Mouse (Mus musculus): ENCODE data around the gene Elmo2.

Gene Elmo2

DNA sequence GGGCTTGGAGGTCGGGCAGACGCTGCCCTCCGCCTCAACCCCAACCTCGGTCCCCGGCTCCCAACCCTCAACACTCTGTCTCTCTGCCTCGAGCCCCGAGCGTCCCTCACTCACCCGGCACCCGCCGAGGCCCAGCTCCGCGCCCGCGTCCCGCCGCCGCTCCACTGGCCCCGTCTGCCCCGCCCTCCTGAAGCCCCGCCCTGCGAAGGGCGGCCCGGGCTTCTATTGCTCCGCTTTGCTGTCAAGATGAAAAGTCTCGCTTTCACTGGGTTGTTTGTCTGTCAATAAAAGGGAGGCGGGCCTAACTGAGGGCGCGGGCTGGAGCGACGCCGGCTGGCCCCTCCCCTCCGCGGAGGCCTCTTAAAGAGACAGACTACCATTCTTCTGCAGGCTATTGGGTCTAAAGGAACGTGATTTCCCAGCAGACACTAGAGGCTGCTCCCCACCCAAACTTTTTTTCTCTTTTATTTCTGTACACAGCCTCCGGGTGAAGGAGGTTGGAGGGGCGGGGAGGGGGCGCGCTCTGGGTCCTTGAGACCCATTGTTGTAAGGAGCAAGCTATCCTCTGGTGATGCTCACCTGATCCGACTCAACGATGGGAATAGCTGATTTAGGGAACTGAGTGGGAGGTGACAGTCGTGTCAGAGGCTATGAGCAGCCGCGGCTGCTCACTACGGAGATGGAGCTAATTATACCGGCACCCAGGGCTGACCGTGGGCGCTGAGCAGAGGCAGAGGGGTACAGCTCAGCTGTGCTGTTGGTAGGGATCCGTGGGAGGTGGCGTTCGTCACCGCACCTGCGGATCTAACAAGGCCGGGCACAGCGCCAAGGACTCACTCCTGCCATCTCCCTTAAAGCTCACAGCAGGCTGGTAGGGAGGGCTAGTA, at the start of gene Elmo2:
Gene Elmo2, minus strand, starts transcription at position 176 of the 887 bp plus-strand sequence.
- DNase-seq (ENCODE audit: low spot score in 2 of 2): peak; percentile 95 to 96

- DNase-seq (ENCODE audit: low spot score in 2 of 2): no peak
Observed at GRCm38 (mm10) chr2:165376001-165376400, 49.7 kb upstream of the Elmo2 start.

DNA sequence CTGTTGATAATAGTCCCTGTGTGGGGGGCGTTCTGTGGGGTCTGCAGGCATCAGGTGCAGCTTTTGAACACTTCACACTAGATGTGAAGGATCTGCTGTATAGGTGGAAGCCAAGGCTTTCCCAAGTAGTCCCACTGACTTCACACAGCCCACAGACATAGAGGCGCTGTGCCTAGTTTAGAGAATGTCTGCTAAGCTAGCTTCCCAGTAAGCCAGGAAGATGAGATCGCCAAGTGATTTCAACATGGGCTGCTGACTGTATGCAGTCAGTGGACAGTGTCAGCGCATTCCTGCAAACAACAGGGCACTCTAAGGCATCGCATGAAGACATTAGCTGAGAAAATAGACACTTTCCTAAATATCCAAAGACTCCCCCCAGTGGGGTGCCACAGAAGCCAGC, 49.2 kb upstream of the Elmo2 start:
- no peak for DNase-seq (ENCODE audit: low spot score in 2 of 2)

- no peak for DNase-seq (ENCODE audit: low spot score in 2 of 2)
Observed at GRCm38 (mm10) chr2:165371066-165371465, 44.8 kb upstream of the Elmo2 start.

- no peak for DNase-seq (ENCODE audit: low spot score in 2 of 2)
Observed at GRCm38 (mm10) chr2:165370348-165370747, 44.1 kb upstream of the Elmo2 start.

DNA sequence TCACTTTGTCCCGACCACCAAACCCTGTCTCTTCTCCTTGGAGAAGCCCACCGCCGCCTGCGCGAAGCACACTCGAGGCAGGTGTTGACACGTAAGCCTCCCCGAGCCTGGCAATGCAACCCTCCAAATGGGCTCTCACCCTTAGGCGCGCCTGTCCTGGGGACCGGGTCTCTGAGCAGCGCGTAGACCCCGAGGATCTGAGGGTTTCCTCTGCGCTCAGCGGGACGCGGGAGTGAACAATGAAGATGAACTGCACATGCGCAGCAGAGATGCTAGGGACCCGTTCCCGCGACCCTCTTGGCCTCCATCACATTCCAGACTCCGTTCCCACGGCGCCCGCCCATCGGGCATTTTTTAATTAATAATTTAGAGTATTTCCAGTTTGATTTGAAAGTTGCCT, 42.2 kb upstream of the Elmo2 start, which contains the start of gene Zfp663:
Gene Zfp663, minus strand, starts transcription at position 234 of the 400 bp plus-strand sequence.
- DNase-seq (ENCODE audit: low spot score in 2 of 2): no peak

GRCm38 (mm10) chr2:165367868-165368439, 41.7 kb upstream of the Elmo2 start:
- no peak for DNase-seq (ENCODE audit: low spot score in 2 of 2)

DNA sequence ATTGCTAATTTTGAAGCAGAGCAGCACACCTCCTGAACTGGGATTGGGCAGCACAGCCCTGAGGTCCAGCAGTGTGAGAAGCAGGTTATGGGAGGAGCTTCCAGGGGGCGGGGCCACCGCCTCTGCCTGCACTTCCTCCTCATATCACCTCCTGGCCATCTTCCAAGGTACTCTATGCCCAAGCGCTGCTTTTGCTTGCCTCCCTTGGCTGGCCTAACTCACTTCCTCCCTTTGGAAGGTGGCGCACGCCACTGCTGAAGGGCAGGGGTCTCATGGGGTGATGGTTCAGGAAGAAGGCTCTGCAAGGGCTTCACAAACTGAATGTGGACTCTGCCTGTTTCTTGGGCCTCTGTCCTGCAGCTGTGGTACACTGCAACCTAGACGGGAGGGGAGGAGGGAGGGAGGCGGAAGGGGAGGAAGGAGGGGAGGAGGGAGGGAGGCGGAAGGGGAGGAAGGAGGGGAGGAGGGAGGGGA, 40.8 kb upstream of the Elmo2 start:
- DNase-seq (ENCODE audit: low spot score in 2 of 2): no peak

GRCm38 (mm10) chr2:165364334-165365091, 38.2 kb upstream of the Elmo2 start:
- DNase-seq (ENCODE audit: low spot score in 2 of 2): peak in 1 of 2 experiments; percentile 38

GRCm38 (mm10) chr2:165363282-165363681, 37.0 kb upstream of the Elmo2 start:
- no peak for DNase-seq (ENCODE audit: low spot score in 2 of 2)

GRCm38 (mm10) chr2:165360861-165361260, 34.6 kb upstream of the Elmo2 start:
- peak in 1 of 2 experiments; percentile 47 for DNase-seq (ENCODE audit: low spot score in 2 of 2)

DNA sequence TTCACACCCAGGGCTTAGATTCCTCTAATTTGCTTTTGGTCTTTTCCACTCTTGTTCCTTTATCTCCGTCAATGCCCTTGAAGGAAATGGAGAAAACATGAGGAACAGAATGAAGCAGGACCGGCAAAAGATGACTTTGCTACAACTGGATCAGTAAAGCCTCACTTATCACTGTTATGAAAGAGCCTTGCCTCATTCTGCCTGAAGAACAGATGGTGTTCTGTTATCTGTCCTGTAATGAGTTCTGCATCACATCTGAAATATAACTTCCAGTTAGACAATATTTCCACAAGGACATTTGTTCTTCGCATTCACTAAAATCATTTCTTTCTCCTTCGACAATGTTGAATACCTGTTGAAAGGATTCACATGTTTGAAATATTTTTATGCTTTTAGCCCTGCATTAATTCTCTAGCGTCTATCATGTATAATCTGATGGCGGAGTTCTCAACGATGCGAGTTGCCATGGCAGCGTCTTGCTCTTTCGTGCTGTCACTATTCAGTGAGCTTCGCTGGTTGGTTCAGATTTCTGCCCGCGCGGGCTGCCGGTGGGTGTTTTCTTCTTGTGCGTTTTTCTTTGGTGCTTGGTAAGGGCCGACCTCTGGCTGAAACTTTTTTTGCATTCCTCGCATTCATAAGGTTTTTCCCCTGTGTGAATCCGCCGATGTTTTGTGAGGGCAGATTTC, 25.7 kb upstream of the Elmo2 start:
- no peak for DNase-seq (ENCODE audit: low spot score in 2 of 2)

DNA sequence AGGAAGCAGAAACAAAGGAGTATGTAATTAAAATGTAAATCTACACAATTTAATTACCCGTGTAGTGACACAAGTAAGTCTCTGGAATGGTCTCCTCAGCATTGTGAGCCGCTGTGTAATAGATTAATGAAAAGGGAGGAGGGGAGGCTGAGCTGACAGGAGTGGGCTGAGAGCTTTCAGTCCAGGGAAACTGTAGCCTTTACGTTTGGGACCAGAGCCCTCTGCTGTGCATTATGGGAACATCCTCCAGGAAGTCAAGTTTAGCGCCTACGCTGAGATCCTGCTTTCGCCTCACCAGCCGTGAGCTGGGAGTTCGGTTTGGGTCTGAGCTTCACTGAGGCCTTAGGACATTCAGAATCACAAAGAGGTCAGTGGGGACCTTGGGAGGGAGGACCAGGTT, 23.2 kb upstream of the Elmo2 start:
- DNase-seq (ENCODE audit: low spot score in 2 of 2): no peak

DNA sequence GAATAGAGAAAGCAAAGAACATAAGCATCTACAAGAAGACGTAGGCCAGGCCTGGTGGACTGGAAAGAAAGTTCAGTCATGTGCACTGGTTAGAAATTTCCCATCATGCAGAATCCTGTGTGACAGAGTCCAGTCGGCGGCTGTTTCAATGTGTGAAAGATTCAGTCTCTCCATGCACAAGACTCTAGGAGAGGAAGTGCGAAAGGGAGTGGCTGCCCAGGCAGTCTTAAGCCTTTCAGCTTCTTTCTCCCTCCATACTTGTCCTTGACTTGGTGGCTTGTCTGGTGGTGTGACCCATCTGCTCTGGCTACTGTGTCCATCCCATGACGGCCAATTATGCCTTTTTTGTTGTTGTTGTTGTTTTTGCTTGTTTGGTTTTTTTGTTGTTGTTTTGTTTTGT, 19.9 kb upstream of the Elmo2 start:
- no peak for DNase-seq (ENCODE audit: low spot score in 2 of 2)

- DNase-seq (ENCODE audit: low spot score in 2 of 2): no peak
Observed at GRCm38 (mm10) chr2:165337191-165337590, 10.9 kb upstream of the Elmo2 start.

- DNase-seq (ENCODE audit: low spot score in 2 of 2): no peak
Observed at GRCm38 (mm10) chr2:165332610-165333210, 6.4 kb upstream of the Elmo2 start.

GRCm38 (mm10) chr2:165329703-165330102, 3.4 kb upstream of the Elmo2 start:
- DNase-seq (ENCODE audit: low spot score in 2 of 2): no peak

DNA sequence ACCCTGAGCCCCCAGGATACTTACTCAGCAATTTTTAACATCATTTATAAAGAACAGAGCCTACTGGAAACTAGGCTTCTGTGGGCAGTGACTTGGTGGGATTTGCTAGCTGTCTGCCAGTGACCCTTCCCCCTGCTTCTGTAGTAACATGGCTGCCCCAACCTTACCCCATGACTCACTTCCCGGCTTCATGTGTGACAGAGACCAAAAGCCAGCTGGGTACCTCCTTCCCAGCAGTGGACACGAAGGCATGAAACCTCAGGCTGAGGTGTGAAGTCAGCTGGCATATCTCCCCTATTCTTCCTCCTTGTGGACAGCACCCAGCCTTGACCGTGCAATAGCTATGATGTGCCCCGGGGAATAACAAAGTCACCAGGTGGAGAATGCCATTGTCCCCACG, 2.5 kb upstream of the Elmo2 start:
- no peak for DNase-seq (ENCODE audit: low spot score in 2 of 2)

GRCm38 (mm10) chr2:165327386-165327785, 1.1 kb upstream of the Elmo2 start:
- no peak for DNase-seq (ENCODE audit: low spot score in 2 of 2)

DNA sequence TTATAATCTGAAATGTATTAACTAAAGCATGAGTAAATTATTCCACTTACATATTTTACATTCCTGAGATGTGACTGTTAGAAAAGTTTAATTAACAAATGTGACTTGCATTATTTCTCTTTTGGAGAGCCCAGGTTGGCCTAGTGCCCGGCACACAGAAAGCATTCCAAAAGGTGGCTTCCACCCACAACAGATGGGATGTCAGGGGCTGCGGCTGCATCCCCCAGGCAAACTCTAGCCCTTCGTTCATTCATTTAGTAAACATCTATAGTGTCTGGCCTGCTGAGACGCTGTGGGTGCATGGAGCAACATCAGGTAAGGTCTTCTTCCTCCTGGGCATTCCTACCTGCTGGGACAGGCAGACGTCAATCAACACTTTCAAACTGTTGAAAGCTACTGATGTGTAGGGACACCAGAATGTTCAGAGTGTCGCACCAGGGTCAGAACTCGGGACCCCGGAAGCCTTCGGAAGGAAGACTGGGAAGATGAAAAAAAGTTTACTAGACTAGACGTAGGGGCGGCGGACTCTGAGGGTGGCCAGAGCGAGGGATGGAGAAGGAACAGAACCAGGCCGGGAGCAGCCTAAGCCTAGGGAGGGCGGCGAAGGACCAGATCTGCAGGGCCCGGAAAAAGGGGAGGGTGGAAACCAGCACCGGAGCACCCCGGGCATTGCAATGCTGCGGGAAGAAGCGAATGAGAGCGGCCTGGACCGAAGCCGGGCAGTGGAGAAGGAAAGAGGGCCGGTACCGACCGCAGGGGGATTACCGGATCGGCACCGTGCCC, 567 bp downstream of the Elmo2 start:
- DNase-seq (ENCODE audit: low spot score in 2 of 2): no peak

All from frontal cortex, postnatal 25 days (tissue).